Mouse (Mus musculus) liver (tissue): ENCODE measurements around the gene Eefsec.

Experiments used
- DNase-seq: peaks from one replicate; pipeline ENCODE4 v3.0.0-alpha.2; 2020; ENCODE audit warnings: mixed read lengths

The Eefsec gene

DNA sequence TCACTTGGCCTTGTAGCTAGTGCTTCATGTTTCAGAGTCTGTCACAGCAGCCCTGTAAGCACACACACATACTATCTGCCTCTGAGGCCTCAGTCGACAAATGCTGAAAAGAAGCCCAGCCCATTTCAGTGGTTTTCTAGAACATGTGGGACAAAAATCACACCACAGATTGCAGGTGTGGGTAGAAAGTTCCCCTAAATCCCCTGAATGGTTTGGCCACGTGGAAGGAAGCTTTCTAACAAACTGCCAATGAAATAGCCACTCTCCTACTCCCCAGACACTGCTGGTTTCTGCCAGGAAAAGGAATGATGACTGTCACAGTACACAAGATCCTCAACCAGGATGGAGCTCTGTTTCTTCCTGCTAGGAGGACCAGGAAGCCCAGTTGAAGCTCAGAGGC, 33.7 kb downstream of the Eefsec start:
- no peak for DNase-seq

DNA sequence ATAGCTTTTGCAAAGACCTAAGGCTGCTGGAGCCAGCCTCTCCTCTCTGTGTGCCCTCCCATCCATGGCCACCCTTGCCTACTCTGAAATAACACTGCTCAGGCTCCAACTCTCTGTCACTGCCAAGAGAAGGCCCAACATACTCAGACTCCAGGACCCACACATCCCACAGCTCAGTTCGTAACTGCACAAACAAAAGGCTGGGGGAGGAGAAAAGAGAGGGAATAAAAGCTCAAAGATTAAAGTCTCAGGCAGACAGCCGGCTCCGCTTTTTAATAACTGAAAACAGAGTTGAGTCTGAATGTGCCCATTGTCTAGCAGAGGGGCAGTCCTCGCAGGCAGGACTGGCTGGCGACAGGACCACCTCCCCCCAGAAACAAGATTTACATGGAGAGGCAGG, 36.8 kb downstream of the Eefsec start:
- DNase-seq = no peak

DNA sequence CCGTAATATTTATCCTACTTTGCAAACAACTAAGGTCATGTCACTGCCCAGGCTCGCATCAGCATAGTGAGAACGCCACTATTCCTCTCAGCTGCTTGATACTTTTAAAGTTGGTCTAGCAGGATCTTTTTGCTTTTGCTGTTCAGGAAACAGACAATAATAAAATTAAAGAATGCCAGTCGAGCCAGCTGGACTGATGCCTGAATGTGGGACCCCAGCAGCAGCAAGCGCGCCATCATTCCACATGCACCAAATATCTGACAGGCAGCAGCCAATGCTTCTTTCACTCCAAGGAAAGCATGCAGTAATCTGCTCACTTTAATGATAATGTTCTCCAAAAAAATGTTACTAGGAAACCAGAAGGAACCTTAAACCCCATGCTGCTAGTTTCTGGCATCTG, 45.9 kb downstream of the Eefsec start:
- DNase-seq = no peak

DNA sequence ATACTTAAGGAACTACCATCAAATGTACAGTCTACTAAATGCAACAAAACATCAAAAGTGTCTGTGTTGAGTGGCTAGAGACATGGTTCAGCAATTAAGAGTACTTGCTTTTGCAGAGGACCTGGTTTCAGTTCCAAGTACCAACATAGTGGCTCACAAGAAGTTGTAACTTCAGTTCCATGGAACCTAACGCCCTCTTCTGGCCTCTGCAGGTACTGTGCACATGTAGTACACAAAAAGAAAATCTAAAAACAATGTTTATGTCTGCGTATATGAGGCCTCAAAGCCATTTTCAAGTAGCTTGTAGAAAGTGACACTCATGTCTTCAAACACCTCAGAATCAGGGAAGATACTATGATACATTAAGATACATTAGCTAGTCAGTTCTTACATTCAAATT, 48.4 kb downstream of the Eefsec start:
- DNase-seq = no peak

DNA sequence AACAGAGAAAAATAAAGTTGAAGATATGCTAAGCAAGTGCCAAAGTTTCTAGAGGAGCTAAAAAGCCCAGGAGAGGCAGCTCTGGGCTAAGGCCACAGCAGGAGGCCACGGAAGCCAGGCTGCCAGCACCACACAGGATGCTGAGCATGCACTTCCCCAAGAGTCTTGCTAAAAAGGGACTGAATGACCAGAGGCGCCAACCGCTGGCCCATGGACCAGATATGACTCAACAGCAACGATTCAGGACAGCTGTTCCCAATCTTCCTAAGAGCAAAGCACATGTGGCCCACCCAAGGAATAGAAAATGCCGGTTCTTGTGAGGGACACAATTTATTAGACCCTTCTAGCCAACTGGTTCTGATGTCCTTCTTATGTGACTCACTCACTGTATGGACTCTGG, 57.4 kb downstream of the Eefsec start:
- peak; percentile 12 for DNase-seq

DNA sequence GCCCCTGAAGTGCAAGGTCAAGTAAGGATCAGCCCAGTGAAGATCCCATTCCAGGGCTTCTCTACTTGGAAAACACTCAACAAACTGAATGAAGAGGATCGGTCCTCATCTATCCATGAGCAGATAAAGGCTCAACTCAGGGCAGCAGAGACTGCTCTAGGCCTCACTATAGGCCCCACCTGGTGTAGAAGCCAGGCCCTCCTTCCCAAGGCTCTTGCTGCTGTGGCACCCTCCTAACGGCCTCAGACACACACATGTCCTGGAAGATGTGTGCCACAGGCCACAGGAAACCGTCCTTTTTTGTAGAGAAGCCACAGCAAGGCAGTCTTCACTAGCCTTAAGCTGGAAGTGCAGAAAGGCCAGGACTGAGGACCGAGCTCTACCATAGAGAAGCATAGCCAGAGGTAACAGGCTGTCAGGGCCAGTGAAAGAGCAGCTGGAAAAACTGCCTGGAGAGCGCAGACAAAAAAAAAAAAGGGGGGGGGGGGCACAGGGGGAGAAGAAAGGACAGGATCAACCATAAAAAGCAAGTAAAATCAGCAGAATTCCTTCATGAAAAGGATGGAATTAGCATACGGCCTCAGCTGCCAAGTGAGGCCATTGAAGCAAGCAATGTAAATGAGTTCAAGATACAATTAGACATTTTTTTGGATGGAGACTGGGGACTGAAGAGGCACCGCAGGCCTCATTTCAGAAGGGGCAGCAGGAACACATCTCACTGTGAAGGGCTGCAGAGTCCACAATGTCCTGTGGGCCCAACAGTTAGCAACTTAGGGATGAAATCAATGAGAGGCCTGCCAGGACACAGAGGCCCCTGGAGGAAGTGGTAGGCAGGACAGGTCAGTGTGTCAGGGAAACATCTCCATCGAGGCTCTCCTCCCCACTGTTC, 58.3 kb downstream of the Eefsec start:
- DNase-seq = no peak

DNA sequence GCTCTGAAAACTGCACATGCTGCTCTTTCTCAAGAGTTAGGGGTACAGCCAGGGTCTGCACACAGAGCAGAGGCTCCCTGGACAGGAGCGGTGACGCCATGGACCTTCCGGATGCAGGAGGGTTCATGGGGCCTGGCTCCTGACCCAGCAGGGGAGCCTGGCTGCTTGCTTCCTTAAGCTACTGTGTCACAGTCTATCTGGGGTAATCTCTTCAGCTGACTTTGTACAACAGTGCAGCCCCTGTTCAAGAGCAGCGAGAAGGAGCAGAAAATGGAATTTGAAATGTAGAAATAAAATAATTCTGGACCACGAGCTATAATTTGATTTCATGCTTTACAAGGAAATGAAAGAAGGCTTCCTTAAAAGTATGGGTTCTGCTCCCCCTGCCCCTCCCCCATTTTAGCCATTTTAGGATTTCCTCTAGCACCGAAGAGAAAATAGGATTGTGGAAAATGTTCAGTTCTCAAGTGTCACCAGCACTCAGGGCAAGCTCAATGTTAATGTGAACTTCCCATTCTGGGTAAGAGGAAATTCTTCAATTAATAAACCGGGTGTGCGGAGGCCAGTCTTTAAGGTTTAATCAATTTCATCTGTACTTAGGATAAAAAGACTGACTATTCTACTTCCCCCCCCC, 61.8 kb downstream of the Eefsec start:
- no peak for DNase-seq

DNA sequence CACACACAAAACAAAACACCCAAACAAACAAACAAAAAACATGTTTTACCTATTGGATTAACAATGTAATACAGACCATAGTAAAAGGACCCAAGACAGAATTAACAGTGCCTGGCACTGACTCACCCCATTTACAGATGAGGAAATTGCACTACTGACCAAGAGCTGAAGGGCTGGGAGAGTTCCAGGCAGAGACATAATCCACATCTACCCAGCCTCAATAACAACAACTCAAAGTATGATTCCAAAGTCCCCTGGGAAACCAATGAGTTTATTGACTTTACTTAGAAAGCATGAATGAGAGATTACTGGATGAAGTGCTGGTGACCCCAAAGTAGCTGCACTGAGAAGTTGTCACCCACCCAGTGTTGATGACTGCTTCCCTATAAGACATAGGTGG, 62.6 kb downstream of the Eefsec start:
- DNase-seq = no peak

DNA sequence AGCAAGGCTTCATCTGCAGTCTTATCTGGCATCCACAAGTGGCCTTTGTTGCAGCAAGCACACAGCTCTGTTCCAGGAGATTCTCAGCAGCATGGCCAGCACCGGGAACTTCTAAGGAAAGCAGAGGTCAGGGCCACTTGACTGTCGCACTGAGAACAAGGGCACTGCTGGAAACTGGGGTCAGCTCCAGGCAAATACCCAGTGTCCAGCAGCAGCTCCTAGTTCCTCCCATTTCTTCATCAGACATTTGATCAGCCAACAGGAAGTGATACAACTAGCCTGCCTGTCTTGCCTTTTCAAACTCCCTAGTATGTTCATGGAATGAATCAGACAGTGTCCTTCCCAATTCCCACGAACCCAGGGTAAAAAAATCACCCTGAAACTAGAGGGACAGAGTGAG, 66.6 kb downstream of the Eefsec start:
- no peak for DNase-seq

DNA sequence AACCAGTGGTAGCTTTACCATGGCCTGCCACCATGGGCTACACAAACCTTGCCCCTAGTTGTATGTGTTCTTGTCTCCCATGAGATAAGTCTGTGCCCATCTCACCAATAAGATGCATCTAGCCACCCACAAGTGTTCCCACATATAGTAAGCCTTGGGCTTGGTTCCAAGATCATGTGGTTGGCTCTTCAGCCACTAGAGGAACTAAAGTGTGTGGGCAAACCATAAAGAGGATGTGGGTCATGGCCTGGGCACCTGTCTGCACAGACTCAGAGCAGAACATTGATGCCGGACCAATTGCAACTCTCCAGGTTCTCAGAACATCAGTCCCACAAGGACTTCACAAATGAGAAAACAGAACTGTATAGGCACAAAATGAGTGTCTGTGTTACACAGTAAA, 67.5 kb downstream of the Eefsec start:
- DNase-seq = no peak

DNA sequence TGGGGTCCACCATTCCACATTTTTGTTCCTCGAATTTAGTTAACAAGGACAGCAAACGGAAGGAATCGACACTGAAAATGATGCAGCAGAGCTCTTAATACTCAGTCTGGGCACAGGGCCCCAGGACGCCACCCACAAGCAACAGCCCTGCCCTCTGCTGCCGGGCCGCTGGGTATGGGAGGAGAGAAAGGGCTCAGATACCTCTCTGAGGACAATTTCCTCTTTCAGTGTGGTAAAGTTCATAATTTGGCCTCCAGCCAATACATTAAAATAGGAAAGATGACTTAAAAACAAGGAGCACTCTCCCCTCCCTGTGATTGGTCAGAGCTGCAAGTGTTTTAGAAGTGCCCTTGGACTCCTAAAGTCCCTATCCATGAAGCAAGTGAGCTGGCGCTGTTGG, 72.1 kb downstream of the Eefsec start:
- no peak for DNase-seq

DNA sequence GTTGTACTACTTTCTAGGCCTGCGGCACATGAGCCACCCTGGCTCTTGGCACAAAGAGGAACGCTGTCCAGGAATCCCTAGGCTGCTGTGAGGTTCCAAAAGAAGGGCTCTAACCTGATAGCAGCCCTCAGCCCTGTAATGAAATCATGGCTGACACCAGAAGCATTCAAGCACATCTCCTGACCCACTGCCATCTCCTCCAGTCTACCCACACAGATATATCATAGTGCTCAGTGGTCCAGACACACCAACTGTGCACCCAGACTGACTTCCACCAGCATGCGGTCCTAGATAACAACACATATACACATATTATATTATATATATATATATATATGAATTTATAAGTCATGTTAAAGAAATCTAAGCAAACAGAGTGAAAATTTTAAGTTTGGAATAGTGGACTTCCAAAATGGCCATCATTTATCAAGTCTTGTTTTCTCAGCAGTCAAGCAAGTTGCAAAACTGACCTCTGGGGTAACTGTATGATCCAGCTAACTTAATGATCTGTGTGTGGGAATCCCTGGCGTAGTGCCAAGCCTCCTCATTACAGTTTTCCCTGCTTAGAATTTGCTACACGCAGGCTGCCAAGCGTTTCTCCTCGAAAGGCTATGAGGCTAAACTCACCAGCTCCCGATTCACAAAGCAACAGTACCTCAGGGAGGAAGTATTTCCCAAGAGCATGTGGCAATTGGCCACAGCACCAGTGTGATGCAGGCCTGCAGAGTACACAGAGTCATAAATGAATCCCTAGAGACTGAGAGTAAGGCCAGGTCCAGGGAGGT, 76.3 kb downstream of the Eefsec start:
- DNase-seq = peak; percentile 44

DNA sequence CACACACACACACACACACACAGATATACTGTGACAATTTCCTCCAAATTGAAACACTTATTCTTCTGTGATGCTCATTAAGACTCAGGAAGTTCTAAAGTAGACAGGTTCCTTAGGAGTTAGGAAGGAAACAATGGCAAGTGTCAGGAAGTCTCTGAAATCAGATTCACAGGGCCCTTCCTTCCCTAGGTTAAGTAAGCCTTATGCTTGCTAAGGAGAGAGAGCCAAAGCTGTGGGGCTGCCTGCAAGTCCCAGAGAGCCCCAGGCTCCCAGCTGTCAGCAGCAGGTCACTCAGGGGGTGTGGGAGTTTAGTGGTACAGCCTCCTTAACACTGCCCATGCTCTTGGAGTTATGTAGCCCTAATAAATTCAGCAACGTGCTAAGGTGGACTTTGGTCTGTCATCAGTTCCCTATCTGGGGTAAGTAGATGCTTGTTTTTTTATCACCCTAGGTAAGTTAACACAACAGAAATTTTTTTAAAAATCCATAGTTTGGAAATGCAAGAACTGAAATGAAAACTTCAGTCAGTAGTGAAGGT, 82.8 kb downstream of the Eefsec start:
- DNase-seq = no peak

DNA sequence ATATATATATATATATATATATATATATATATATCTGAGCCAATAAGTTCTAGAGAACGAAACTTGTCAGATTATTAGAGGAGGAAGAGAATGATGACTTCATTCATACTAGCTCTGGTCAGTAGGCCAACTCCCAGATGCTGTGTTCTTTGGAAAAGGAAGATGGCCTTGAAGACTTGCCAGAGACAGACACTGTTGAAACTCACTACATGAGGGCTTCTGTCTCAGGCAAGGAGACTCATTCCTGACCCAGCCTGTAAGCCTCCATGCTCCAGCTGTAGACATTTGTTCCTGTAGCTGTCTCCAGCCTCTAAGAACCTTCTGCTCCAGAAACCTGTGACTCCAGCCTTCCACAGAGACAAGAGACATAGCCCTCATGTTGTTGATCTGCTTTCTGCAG, 85.2 kb downstream of the Eefsec start:
- DNase-seq = no peak

DNA sequence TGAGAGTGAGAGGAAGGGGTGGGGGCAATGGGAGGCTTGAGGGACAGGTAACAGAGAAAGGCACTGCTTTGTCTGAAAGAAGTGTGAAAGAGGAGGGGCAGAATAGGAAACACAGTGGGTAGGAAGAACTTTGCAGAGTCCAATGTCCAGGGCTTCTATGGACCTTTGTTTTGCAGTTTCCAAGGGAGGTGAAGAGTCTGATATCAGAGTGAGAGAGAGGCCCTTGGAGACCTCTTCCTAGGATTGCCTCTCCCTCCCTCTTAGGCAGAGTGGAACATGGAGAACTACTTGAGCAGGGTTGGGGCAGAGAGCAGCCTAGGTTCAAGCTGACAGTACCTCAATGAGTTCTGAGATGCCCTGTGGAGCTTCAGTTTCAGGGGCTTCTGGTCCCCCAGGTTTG, 88.1 kb downstream of the Eefsec start:
- DNase-seq = no peak

DNA sequence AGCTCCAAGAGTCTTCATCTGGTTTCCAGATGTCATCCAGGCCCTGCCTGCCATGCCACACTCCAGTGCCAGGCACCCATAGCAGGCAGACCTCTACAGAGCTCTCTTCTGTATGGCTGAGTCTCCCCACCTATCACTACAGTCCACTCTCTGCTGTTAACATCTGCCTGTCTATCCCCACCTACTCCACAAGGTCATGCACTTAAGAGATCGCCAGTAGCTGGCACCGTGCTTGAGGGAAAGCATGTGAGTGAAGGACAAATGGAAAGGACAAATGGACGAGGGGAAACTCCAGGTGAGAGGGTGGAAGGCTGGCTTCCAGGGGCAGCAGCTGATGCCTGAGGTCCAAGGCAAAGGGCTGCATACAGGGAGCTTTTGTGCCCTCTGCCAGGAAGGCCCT, 90.5 kb downstream of the Eefsec start:
- no peak for DNase-seq

DNA sequence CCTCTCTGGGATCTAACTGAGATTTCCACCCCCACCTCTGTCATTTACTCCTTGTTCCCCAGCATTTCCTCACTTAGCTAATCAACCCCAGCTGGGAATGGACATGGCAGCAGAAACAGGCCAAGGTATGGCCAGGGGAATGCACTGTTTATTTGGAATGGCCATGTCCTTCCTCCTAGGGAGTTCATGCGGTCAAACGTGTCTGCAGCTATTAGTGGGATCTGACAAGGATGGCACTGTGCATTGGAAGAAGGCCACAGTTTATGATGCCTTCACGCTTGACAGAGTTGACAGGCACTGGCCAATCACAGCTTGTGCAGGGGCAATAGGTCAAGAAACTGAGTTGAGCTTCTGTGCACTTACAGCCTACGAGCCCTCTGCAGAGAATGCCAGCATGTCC, 93.8 kb downstream of the Eefsec start:
- no peak for DNase-seq

DNA sequence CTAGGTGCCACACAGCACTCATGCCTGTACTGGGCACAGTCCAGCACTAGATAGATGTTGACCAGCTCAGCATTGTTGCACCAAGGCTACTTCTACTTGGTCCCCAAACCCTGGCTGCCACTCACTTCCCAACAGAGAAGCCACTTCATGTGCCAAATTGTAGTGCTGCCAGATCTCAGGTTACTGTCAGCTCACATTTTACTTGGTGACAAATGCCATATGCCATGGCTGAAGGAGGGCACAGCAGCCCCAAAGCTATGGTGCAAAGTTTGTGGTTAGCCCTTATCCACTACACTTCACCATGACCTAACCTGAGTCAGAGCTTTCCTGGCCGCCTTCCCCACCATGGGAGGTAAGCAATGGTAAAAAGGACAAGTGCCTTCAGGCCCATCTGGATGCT, 99.6 kb downstream of the Eefsec start:
- no peak for DNase-seq

DNA sequence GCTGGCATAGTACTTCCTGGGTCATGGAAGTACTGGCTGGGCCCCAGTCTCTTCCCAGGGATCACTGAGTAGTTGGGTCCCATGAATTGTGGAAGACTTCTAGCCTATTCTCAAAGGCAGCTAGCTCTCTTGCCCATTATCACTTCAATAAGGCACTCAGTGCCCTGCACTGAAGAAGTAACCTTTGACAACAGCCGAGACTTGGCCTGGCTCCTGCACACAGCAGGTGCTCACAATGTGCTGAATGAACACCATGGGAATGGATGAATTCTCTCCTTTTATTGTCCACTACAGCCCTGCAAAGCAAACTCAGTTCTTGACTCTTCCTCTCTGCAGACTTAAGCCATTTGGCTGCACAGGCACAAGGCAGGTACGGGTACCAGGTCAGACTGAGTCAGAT, 101.0 kb downstream of the Eefsec start:
- no peak for DNase-seq

DNA sequence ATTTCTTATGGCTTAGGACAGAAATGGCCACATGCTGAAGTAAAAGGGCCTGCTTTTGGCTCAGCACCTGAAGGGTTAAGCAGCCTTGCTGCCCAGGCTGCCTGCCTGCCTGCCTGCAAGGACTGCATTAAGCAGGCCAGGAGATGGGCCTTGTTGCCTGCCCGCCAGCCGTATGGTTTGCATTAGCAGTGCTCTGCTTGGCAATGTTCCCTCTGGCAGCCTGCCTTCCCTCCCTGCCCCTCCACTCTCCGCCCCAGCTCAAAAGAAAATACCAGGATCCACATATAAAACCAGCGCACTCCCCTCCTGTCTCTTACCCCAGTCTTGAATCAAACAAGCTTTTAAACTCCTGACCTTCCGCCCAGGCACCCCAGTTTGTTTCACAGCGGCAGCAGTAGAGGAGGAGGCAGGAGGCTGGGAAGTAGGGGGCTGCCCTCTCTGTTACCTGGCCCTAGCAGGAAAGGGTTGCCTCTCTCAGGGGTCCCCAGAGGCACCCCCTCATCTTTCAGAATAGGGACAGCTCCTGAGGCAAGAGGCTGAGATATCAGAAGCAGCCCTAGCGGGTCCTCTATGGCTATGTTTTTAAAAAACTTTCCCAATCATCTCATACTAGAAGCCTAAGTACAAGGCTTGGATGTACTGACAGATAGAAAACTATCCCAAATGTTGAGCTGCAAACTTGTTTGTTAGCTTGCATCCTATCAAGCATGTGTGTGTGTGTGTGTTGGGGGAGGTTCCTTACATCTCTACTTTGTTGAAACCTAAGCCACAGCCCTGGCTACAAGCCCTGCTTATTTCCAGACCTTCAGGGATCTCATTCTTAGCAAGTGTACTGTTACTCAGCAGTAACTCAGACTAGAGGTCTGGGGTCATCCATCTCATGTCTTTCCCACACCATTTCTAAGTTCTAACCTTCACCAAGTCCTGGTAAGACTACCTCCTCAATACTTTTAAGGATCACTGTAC, 102.6 kb downstream of the Eefsec start:
- peak; percentile 65 for DNase-seq

DNA sequence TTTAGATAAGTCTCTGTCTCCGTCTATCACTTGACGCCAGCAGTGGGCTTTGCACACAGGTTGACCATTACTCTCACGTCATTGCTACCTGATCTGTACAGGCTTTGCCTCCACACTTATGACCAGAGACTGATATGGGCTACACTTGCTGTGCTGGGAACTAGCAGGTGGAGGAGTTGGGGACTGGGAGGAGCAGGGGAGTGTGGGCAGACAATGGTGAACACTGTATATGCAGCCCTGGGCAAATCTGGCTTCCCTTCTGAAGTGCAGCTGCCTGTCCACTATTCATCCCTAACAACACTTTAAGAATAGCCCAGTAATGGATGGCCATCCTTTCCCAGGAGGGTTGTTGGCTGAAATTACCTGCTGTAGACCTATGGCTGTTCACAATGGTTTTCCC, 103.4 kb downstream of the Eefsec start:
- no peak for DNase-seq

DNA sequence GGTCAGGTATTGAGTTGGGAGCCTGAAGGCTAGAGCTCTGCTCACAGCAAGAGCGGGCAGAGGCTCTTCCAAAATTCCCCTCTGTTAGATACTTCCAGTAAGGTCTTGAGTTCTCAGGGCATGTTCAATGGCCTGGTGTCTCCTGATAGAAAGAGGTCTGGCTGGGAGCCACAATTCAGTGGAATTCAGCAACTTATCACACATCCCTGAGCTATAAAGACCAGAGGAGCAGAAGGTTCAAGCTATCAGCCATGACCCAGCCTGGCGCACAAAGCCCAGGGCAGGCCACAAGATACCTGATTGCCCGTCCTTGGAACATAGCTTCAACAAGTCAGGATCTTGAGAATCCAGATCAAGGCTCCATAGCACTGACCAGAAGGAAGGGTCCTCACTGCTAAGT, 105.2 kb downstream of the Eefsec start:
- DNase-seq = no peak
